Mouse (Mus musculus): Measurements from ENCODE around the gene Ccdc183.

Ccdc183 gene

GRCm38 (mm10) chr2:25576028-25576850, 41.2 kb downstream of the Ccdc183 start:
- no peak for DNase-seq

- DNase-seq: peak; percentile 67
Observed at GRCm38 (mm10) chr2:25575432-25576027, 41.9 kb downstream of the Ccdc183 start.

GRCm38 (mm10) chr2:25574579-25575431, 42.7 kb downstream of the Ccdc183 start, which contains the start of the genes Mamdc4 and Phpt1:
Gene Mamdc4, minus strand, starts transcription at chr2:25574845.
Gene Phpt1, minus strand, starts transcription at chr2:25575224.
- peak; percentile 97 for DNase-seq

- no peak for DNase-seq
Observed at GRCm38 (mm10) chr2:25574136-25574535, 43.3 kb downstream of the Ccdc183 start.

- DNase-seq: no peak
Observed at GRCm38 (mm10) chr2:25573068-25573467, 44.4 kb downstream of the Ccdc183 start.

GRCm38 (mm10) chr2:25571221-25571620, 46.3 kb downstream of the Ccdc183 start:
- no peak for DNase-seq

- no peak for DNase-seq
Observed at GRCm38 (mm10) chr2:25569323-25569722, 48.2 kb downstream of the Ccdc183 start.

- no peak for DNase-seq
Observed at GRCm38 (mm10) chr2:25568473-25569019, 48.9 kb downstream of the Ccdc183 start.

GRCm38 (mm10) chr2:25566558-25566957, 50.9 kb downstream of the Ccdc183 start:
- DNase-seq: no peak

- no peak for DNase-seq
Observed at GRCm38 (mm10) chr2:25565741-25566140, 51.7 kb downstream of the Ccdc183 start.

- no peak for DNase-seq
Observed at GRCm38 (mm10) chr2:25561946-25562345, 55.5 kb downstream of the Ccdc183 start.

GRCm38 (mm10) chr2:25560551-25560950, 56.9 kb downstream of the Ccdc183 start:
- no peak for DNase-seq

GRCm38 (mm10) chr2:25558774-25559173, 58.7 kb downstream of the Ccdc183 start:
- no peak for DNase-seq
